Mouse (Mus musculus) erythroblast, embryonic 14.5 days (primary cell): ENCODE measurements around the gene Arhgap22.

Source experiments
- GATA1 ChIP-seq: IDR thresholded peaks from 2 replicates; pipeline ENCODE4 v1.6.1; 2012; ENCODE audit warnings: low read length, inconsistent platforms, mixed read lengths
- TAL1 ChIP-seq: IDR thresholded peaks from 3 replicates; pipeline ENCODE4 v1.6.1; 2012; ENCODE audit warnings: low read length, inconsistent platforms, mixed read lengths

DNA sequence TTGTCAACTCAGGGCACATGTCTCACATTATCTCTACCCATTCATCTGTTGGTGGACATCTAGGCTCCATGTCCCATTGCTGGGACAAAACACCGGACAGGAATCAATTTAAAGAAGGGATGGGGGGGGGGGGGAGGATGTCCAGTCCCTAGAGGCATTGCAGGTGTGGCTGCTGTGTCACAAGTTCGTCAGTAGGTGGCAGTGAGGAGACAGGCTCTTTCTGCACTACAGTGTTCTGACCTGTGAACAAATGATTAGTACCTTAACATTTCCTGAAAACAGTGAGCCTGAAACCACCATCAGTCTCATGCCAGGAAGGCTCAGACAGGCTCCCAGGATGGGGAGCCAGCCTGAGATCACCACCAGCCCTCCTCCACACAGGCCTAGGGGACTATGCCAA, 6.8 kb upstream of the Arhgap22 start:
- TF ChIP-seq GATA1 (no peak), TAL1 (no peak)
